Mouse (Mus musculus): ENCODE measurements around the gene Ankrd33b. TPM values are rescaled to one million over a fixed set of nuclear protein-coding genes. Genes with fewer than 3 reads are reported as not detected.
A peak's percentile ranks its signal among the peaks of the same experiment; 100 is the strongest.

Ankrd33b gene
- polyA plus RNA-seq, 1 experiment, result 6.1 TPM

DNA sequence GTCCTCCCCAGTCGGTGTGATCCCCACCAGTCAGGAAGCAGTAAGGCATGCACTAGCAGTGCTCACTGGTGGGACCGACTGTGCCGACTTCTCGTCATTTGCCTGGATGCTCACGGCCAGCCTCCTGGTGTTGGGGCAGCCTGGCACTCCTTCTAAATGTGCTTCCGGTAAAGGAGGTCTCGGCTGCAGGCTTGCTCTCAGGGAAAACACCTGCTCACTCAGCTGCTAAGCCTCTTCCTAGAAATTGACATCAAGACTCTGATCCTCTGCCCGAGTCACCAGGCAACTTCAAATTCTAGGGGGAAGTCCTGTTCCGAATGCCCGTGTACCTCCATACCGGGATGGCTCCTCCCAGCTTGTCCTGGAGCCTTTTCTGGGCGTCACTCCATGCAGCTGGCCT lies 101.7 kb downstream of the Ankrd33b start:
- H3K27me3 ChIP-seq (ENCODE audit: control insufficient read depth, insufficient read depth, insufficient read length), result no peaks in the 10 kb centered on the region
- TF ChIP-seq CTCF (IDR thresholded peaks at IDR 0.05; ENCODE audit: control insufficient read depth, insufficient read depth, insufficient read length), result no peak
- TF ChIP-seq USF1 (IDR thresholded peaks at IDR 0.05; ENCODE audit: low read depth), result no peak
- TF ChIP-seq CEBPB (IDR thresholded peaks at IDR 0.05; ENCODE audit: low read depth), result no peak
- no peak for TF ChIP-seq MYOD1 (IDR thresholded peaks at IDR 0.05; ENCODE audit: control insufficient read depth, insufficient read length, low read depth)
- TF ChIP-seq MAX (IDR thresholded peaks at IDR 0.05), result no peak
- no peak for TF ChIP-seq MYOG (IDR thresholded peaks at IDR 0.05; ENCODE audit: control insufficient read depth, extremely low read depth, insufficient read length)
- TF ChIP-seq FOSL1 (IDR thresholded peaks at IDR 0.05; ENCODE audit: insufficient read depth, low read length, poor library complexity, severe bottlenecking), result no peak
- H3K79me3 ChIP-seq (ENCODE audit: low read depth), result peaks cover 26% of the 10 kb centered on the region
- peaks cover 82% of the 10 kb centered on the region for H3K79me2 ChIP-seq (ENCODE audit: control insufficient read depth, insufficient read depth)
- H3K36me3 ChIP-seq (ENCODE audit: control insufficient read depth, insufficient read depth), result peaks cover 67% of the 10 kb centered on the region
- H3ac ChIP-seq (ENCODE audit: control insufficient read depth, insufficient read length, low read depth), result no peak overlapping the region
- H3K4me3 ChIP-seq (ENCODE audit: insufficient read depth, poor library complexity, severe bottlenecking), result no peak overlapping the region

DNA sequence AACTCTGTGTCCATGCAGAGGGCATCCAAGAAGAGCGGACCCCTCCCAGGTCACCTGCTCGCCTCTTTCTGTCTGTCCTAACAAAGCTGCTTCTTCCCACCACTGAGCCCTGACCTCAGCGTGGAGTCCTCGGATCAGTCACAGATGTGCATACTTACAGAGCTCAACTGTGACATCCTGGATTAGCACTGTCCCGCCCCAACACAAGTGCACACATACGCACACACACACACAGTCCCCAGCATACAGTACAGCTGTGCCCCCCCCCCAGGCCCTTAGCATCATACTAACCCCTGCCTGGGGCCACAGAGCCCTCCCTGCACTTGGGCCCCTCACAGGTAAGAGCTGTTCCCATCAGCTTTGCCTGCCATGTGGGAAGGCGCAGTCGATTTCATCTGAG lies 102.1 kb downstream of the Ankrd33b start:
- no peak for TF ChIP-seq USF1 (IDR thresholded peaks at IDR 0.05; ENCODE audit: low read depth)
- no peak for TF ChIP-seq CTCF (IDR thresholded peaks at IDR 0.05; ENCODE audit: control insufficient read depth, insufficient read depth, insufficient read length)
- no peak for TF ChIP-seq CEBPB (IDR thresholded peaks at IDR 0.05; ENCODE audit: low read depth)
- no peak for TF ChIP-seq MYOG (IDR thresholded peaks at IDR 0.05; ENCODE audit: control insufficient read depth, extremely low read depth, insufficient read length)
- peaks cover 67% of the 10 kb centered on the region for H3K36me3 ChIP-seq (ENCODE audit: control insufficient read depth, insufficient read depth)
- H3K79me2 ChIP-seq (ENCODE audit: control insufficient read depth, insufficient read depth), result peaks cover 86% of the 10 kb centered on the region
- no peak overlapping the region for H3ac ChIP-seq (ENCODE audit: control insufficient read depth, insufficient read length, low read depth)
- H3K27me3 ChIP-seq (ENCODE audit: control insufficient read depth, insufficient read depth, insufficient read length), result no peaks in the 10 kb centered on the region
- no peak overlapping the region for H3K4me3 ChIP-seq (ENCODE audit: insufficient read depth, poor library complexity, severe bottlenecking)
- peaks cover 26% of the 10 kb centered on the region for H3K79me3 ChIP-seq (ENCODE audit: low read depth)

DNA sequence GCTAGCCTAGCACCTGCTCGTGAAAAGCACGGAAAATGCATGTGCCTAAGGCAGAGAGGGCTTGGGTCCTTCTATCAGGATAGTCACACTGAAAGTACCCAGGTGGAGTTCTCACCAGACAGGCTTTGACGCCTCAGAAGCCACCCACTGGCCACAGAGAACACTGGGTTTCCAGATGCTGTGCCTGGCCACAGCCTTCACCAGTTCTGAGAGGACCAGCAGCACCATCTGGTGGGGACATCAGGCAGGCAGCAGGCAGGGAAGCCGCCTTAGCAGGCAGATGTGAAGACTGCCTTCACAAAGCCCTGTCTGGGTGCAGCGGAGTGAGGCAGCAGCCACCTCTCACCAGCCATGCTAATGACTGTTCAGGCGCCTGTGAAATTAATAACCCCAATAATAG lies 102.7 kb downstream of the Ankrd33b start:
- H3K79me2 ChIP-seq (ENCODE audit: control insufficient read depth, insufficient read depth), result peaks cover 86% of the 10 kb centered on the region
- no peaks in the 10 kb centered on the region for H3K27me3 ChIP-seq (ENCODE audit: control insufficient read depth, insufficient read depth, insufficient read length)
- no peak overlapping the region for H3ac ChIP-seq (ENCODE audit: control insufficient read depth, insufficient read length, low read depth)
- H3K79me3 ChIP-seq (ENCODE audit: low read depth), result peaks cover 26% of the 10 kb centered on the region
- TF ChIP-seq CTCF (IDR thresholded peaks at IDR 0.05; ENCODE audit: control insufficient read depth, insufficient read depth, insufficient read length) (peak; percentile 99), FOSL1 (IDR thresholded peaks at IDR 0.05; ENCODE audit: insufficient read depth, low read length, poor library complexity, severe bottlenecking) (no peak), MYOD1 (IDR thresholded peaks at IDR 0.05; ENCODE audit: control insufficient read depth, insufficient read length, low read depth) (peak; percentile 6), CEBPB (IDR thresholded peaks at IDR 0.05; ENCODE audit: low read depth) (no peak)
- H3K36me3 ChIP-seq (ENCODE audit: control insufficient read depth, insufficient read depth), result peaks cover 67% of the 10 kb centered on the region
- H3K4me3 ChIP-seq (ENCODE audit: insufficient read depth, poor library complexity, severe bottlenecking), result no peak overlapping the region

DNA sequence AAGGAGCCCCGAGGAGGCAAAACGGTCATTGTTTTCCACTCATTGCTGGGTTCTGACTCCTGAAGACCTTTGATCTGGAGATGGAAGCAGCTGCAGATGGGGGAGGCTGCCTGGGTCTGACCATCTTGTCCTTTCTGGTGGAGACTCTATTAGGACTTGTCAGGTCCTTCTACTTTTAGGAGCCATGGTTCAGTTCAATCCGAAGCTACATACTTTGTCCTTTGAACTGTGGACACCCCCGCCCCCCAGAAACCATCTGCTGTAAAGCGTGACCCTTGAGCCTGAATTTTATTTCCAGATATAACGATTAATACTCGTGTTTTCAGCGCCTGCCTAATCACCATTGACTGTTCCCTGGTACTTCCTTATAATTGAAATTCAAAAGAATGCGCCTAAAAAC lies 105.2 kb downstream of the Ankrd33b start:
- Histone ChIP-seq H3K79me2 (ENCODE audit: control insufficient read depth, insufficient read depth) (peaks cover 83% of the 10 kb centered on the region), H3K27me3 (ENCODE audit: control insufficient read depth, insufficient read depth, insufficient read length) (no peaks in the 10 kb centered on the region)

DNA sequence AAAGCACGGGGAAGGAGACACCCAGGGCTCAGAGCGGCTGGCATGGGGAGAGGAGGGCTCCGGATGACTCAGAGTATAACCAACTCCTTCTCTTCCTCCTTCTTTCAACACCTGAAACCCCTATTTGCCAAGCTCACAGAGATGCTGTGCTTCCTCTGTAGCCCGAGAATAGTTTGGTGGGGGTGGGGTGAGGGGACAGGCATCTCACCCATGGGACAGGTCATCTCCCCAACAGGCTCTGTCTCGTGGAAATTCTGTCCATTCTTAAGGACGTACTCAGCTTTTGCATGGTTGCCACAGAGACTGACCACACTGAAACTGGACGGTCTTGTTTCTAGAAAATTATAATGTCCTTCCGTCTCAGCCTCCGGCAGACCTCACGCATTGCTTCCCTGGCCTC lies 106.4 kb downstream of the Ankrd33b start:
- TF ChIP-seq MYOD1 (IDR thresholded peaks at IDR 0.05; ENCODE audit: control insufficient read depth, insufficient read length, low read depth) (no peak), USF1 (IDR thresholded peaks at IDR 0.05; ENCODE audit: low read depth) (no peak), CTCF (IDR thresholded peaks at IDR 0.05; ENCODE audit: control insufficient read depth, insufficient read depth, insufficient read length) (no peak), FOSL1 (IDR thresholded peaks at IDR 0.05; ENCODE audit: insufficient read depth, low read length, poor library complexity, severe bottlenecking) (no peak), CEBPB (IDR thresholded peaks at IDR 0.05; ENCODE audit: low read depth) (no peak), MAX (IDR thresholded peaks at IDR 0.05) (no peak)
- Histone ChIP-seq H3K79me2 (ENCODE audit: control insufficient read depth, insufficient read depth) (peaks cover 89% of the 10 kb centered on the region), H3K27me3 (ENCODE audit: control insufficient read depth, insufficient read depth, insufficient read length) (no peaks in the 10 kb centered on the region)

More for the DNA sequence above, 105.2 kb downstream of the Ankrd33b start:
- Histone ChIP-seq H3K36me3 (ENCODE audit: control insufficient read depth, insufficient read depth) (peaks cover 79% of the 10 kb centered on the region), H3ac (ENCODE audit: control insufficient read depth, insufficient read length, low read depth) (no peak overlapping the region), H3K79me3 (ENCODE audit: low read depth) (peaks cover 35% of the 10 kb centered on the region), H3K4me3 (ENCODE audit: insufficient read depth, poor library complexity, severe bottlenecking) (no peak overlapping the region)
- TF ChIP-seq MAX (IDR thresholded peaks at IDR 0.05), result no peak
- TF ChIP-seq USF1 (IDR thresholded peaks at IDR 0.05; ENCODE audit: low read depth), result no peak
- no peak for TF ChIP-seq FOSL1 (IDR thresholded peaks at IDR 0.05; ENCODE audit: insufficient read depth, low read length, poor library complexity, severe bottlenecking)
- TF ChIP-seq CTCF (IDR thresholded peaks at IDR 0.05; ENCODE audit: control insufficient read depth, insufficient read depth, insufficient read length), result no peak
- TF ChIP-seq MYOD1 (IDR thresholded peaks at IDR 0.05; ENCODE audit: control insufficient read depth, insufficient read length, low read depth), result no peak
- no peak for TF ChIP-seq MYOG (IDR thresholded peaks at IDR 0.05; ENCODE audit: control insufficient read depth, extremely low read depth, insufficient read length)
- no peak for TF ChIP-seq CEBPB (IDR thresholded peaks at IDR 0.05; ENCODE audit: low read depth)

DNA sequence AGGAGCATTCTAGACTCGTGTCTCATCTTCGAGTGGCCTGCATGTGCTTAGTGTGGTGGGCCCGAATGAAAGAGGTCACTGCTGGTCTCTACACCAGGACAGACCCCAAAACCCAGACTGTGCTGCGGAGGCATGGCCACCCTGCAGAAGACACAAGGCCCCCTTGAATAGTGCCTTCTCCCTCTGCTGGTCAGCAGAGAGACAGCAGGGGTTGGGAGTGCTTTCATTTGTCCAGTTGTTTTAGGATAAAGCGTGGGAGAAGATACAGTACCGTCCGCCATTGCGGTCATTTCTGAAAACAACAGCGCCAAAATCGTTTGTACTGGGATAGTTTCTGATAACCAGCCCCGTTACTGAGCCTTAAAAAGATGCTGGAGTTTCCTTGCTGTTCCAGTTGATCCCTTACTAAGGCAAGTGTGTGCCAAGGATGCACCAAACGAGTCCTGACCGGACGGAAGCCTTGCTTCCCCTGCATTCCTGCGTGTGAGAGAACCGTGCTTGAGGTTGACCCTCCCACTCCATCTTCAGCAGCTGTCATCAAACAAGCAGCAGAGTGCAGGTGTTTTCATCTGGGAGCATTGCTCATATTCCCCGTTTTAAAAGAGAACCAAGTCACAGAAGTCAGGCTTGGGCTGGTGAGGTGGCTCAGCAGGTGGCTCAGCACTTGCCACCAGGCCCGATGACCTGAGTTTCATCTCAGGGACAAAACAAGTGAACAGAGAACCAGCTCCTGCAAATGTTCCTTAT lies 108.7 kb downstream of the Ankrd33b start:
- Histone ChIP-seq H3K27me3 (ENCODE audit: control insufficient read depth, insufficient read depth, insufficient read length) (no peaks in the 10 kb centered on the region), H3K79me2 (ENCODE audit: control insufficient read depth, insufficient read depth) (peaks cover 89% of the 10 kb centered on the region), H3K36me3 (ENCODE audit: control insufficient read depth, insufficient read depth) (peaks cover 90% of the 10 kb centered on the region), H3K4me3 (ENCODE audit: insufficient read depth, poor library complexity, severe bottlenecking) (no peak overlapping the region), H3ac (ENCODE audit: control insufficient read depth, insufficient read length, low read depth) (no peak overlapping the region), H3K79me3 (ENCODE audit: low read depth) (peaks cover 41% of the 10 kb centered on the region)
- no peak for TF ChIP-seq USF1 (IDR thresholded peaks at IDR 0.05; ENCODE audit: low read depth)
- no peak for TF ChIP-seq CTCF (IDR thresholded peaks at IDR 0.05; ENCODE audit: control insufficient read depth, insufficient read depth, insufficient read length)
- TF ChIP-seq MYOG (IDR thresholded peaks at IDR 0.05; ENCODE audit: control insufficient read depth, extremely low read depth, insufficient read length), result no peak
- no peak for TF ChIP-seq MAX (IDR thresholded peaks at IDR 0.05)
- no peak for TF ChIP-seq FOSL1 (IDR thresholded peaks at IDR 0.05; ENCODE audit: insufficient read depth, low read length, poor library complexity, severe bottlenecking)
- TF ChIP-seq CEBPB (IDR thresholded peaks at IDR 0.05; ENCODE audit: low read depth), result no peak
- no peak for TF ChIP-seq MYOD1 (IDR thresholded peaks at IDR 0.05; ENCODE audit: control insufficient read depth, insufficient read length, low read depth)

More for the DNA sequence above, 106.4 kb downstream of the Ankrd33b start:
- Histone ChIP-seq H3K36me3 (ENCODE audit: control insufficient read depth, insufficient read depth) (peaks cover 87% of the 10 kb centered on the region), H3K79me3 (ENCODE audit: low read depth) (peaks cover 37% of the 10 kb centered on the region), H3K4me3 (ENCODE audit: insufficient read depth, poor library complexity, severe bottlenecking) (no peak overlapping the region), H3ac (ENCODE audit: control insufficient read depth, insufficient read length, low read depth) (no peak overlapping the region)
